Mouse (Mus musculus): ENCODE measurements at regions not wholly inside any gene's neighbourhood (a gene's known extent, or its start where the extent isn't known, plus 50 kb on each side); places are given as distances from the start of the nearest gene placed in this dataset.

DNA sequence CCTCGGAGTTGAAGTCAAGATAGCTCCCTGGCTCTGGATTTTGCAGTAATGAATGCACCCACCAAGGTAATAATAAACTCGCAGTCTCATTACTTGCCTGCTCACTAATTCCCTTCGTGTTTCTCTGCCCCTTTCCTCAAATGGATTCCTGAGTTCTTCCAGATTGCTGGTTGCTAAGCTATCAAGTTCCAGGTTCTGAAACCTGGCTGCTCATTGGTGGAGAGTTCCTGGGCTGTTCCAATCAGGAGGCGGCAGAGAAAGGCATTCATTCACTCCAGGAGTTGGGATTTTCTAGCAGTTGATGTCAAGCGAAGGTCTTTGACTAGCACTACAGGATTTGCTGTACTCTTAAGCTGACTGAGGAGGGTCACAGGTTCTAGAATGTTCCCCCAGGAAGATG is 200.8 kb downstream of the Parn start:
- no peak for TF ChIP-seq CTCF (IDR thresholded peaks at IDR 0.05; ENCODE audit: borderline replicate concordance, insufficient read depth, low read depth, low read length)
- TF ChIP-seq POLR2A (IDR thresholded peaks at IDR 0.05; ENCODE audit: borderline replicate concordance, insufficient read depth, low read length), result no peak
